In the genomic region with DNA sequence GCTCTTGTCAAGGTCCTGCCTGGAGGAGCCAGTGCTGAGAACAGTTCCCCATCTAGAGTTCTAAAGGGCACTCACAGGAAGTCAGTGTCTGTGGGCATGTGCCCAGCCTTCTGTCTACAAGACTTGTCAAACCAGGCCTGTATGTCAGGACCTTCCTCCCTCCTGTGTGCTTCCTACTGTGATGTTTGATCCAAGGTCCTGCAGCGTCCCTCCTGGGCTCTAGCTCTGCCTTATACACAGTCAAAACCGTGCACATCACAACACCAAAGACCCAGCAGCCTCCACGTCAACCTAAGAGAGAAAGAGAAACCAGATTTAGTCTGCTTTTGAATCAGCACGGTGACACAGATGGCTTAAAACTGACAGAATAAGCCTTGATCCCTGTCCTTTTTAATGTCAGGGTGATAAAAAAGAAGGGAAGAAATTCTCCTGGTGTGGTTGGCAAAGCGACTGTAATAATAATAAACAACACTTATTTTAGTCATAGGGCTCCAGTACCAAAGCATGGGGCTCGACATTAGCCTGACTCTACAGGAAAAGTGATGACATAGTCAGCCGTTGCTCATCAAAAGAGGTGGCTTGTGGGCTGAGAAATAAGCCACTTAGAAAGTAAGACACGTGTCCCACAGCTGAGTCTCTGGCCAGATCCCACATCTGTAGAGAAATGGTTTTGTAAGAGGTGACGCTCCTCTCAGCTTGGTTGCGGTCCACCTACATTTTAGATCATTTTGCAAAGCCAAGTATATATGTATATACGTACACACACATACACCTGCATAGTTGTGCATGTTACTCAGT, we compare ENCODE assay signal across 13 mouse cellular contexts. TPM values are rescaled to one million over a fixed set of nuclear protein-coding genes. Genes with fewer than 3 reads are reported as not detected.
A peak's percentile ranks its signal among the peaks of the same experiment; 100 is the strongest.
DNase-seq lines count a peak whose midpoint lies in the region; TF ChIP-seq lines count a peak whose summit lies in the region.
"Had no signal": no experiment of that assay in that cellular context is flagged by ENCODE, and none has a peak within 500 bp of the region (broad histone marks: within the 10 kb centered on the region; RNA-seq: fewer than 3 reads in every experiment).

No protein-coding gene starts in this region.

- H3K4me3 ChIP-seq in heart, adult 2 months: no peak overlapping the region
- no peak overlapping the region for H3K4me3 ChIP-seq in brown adipose tissue, adult 24 weeks (ENCODE audit: insufficient read depth, low read depth, low read length)
- no peak overlapping the region for H3K4me3 ChIP-seq in embryonic facial prominence, embryonic 10.5 days
- H3K4me3 ChIP-seq: forebrain, embryonic 10.5 days; lung, embryonic 15.5 days; stomach, embryonic 15.5 days had no signal

- H3K4me1 ChIP-seq in heart, adult 2 months (ENCODE audit: control insufficient read depth, insufficient read depth, low read length): peaks cover 11% of the 10 kb centered on the region
- peaks cover 31% of the 10 kb centered on the region for H3K4me1 ChIP-seq in brown adipose tissue, adult 24 weeks (ENCODE audit: control insufficient read depth, insufficient read depth, insufficient read length, low read length)
- no peaks in the 10 kb centered on the region for H3K4me1 ChIP-seq in embryonic facial prominence, embryonic 10.5 days
- H3K4me1 ChIP-seq: forebrain, embryonic 10.5 days; stomach, embryonic 15.5 days had no signal

- no peaks in the 10 kb centered on the region for H3K36me3 ChIP-seq in heart, adult 2 months (ENCODE audit: control insufficient read depth, insufficient read depth, low read length)
- H3K36me3 ChIP-seq in embryonic facial prominence, embryonic 10.5 days (replicated peaks): no peaks in the 10 kb centered on the region
- H3K36me3 ChIP-seq: forebrain, embryonic 10.5 days; G1E; lung, embryonic 15.5 days; stomach, embryonic 15.5 days had no signal

- TF ChIP-seq POLR2A in heart, adult 2 months (IDR thresholded peaks at IDR 0.05; ENCODE audit: insufficient read depth, low read depth, low read length): no peak

- no peak for DNase-seq in heart, adult 2 months
- no peak for DNase-seq in heart, postnatal 14 days
- peak; percentile 12 to 23 for DNase-seq in spleen, postnatal 36 days (ENCODE audit: low spot score in 2 of 2)
- DNase-seq in spleen, postnatal 14 days (ENCODE audit: low spot score in 2 of 2): no peak
- peak; percentile 39 for DNase-seq in thymus, postnatal 25 days
- no peak for DNase-seq in c-Kit-positive CD71-positive TER-119-positive erythroid progenitor cells, embryonic 14.5 days (ENCODE audit: low spot score)
- DNase-seq in embryonic facial prominence, embryonic 10.5 days (ENCODE audit: low spot score): no peak

- no peaks in the 10 kb centered on the region for H3K27me3 ChIP-seq in heart, adult 2 months (ENCODE audit: control insufficient read depth, insufficient read depth, low read length)
- H3K27me3 ChIP-seq in embryonic facial prominence, embryonic 10.5 days (replicated peaks; ENCODE audit: low read depth, poor library complexity, severe bottlenecking): no peaks in the 10 kb centered on the region
- H3K27me3 ChIP-seq: lung, embryonic 15.5 days; stomach, embryonic 15.5 days had no signal

- no peaks in the 10 kb centered on the region; the same call in 1 of the 2 replicates for H3K79me2 ChIP-seq in heart, adult 2 months (replicated peaks; ENCODE audit: control insufficient read depth, insufficient read depth, low read length)

- no peak overlapping the region for H3K9ac ChIP-seq in heart, adult 2 months (ENCODE audit: low read depth, low read length)
- H3K9ac ChIP-seq: hindbrain, embryonic 14.5 days; lung, embryonic 15.5 days; stomach, embryonic 15.5 days had no signal

- TF ChIP-seq CTCF in heart, adult 2 months (IDR thresholded peaks at IDR 0.05): no peak

- peak overlapping the region; percentile 36 for H3K27ac ChIP-seq in heart, adult 2 months
- 0 out of 2 replicates have a peak overlapping the region, but pooled peaks have one; percentile 12 for H3K27ac ChIP-seq in brown adipose tissue, adult 24 weeks (replicated peaks; ENCODE audit: low read depth, low read length)
- H3K27ac ChIP-seq in embryonic facial prominence, embryonic 10.5 days (replicated peaks): no peak overlapping the region
- H3K27ac ChIP-seq: forebrain, embryonic 10.5 days; hindbrain, embryonic 14.5 days; lung, embryonic 15.5 days; stomach, embryonic 15.5 days had no signal

- WGBS in heart, adult 2 months: 62% methylated on average over 11 of the region's 11 CpGs
- 85% methylated on average over 11 of the region's 11 CpGs for WGBS in embryonic facial prominence, embryonic 10.5 days

- no peaks in the 10 kb centered on the region for H3K9me3 ChIP-seq in embryonic facial prominence, embryonic 10.5 days
- H3K9me3 ChIP-seq: forebrain, embryonic 10.5 days; lung, embryonic 15.5 days; stomach, embryonic 15.5 days had no signal

- TF ChIP-seq EP300 in heart, adult 2 months (IDR thresholded peaks at IDR 0.05; ENCODE audit: insufficient read depth, low read depth, low read length): no peak

- intact Hi-C loops in heart, adult 2 months (cut with DNase I): no loop called here
- intact Hi-C loops in heart, postnatal 14 days (cut with DNase I): no loop called here

RNA-seq across cellular contexts. Expression of a gene that starts 13.5 kb away (rescaled TPM):
- 100 to 1,000 TPM in 1 of 2 experiments, 10 to 100 TPM in 1; 86.4 to 106 TPM for total RNA-seq in heart, adult 2 months (2021)
- polyA plus RNA-seq in heart, adult 2 months (2012; rRNA removed): 72.4 and 95.9 TPM in 2 replicates
- 100 to 1,000 TPM; 110 to 116 TPM for total RNA-seq in heart, postnatal 14 days (2021)
- 30.6 and 41.6 TPM in 2 replicates for polyA plus RNA-seq in brown adipose tissue, adult 24 weeks (2012; ENCODE audit: insufficient read depth, insufficient read length, missing spikeins)
- 21.3 and 24.7 TPM in 2 replicates for polyA plus RNA-seq in embryonic facial prominence, embryonic 10.5 days (2016; fragmentation: Nextera tagmentation; extraction: Ambion mirVana)
- polyA plus RNA-seq: G1E had no signal

Comparison
In these comparisons a context has a peak if more than half of its experiments do, and no peak if none do; other contexts are left out.
1. DNase-seq: peak in spleen, postnatal 36 days (2 of 2) and thymus, postnatal 25 days (single experiment); none in heart, adult 2 months (0 of 2), heart, postnatal 14 days (0 of 2), spleen, postnatal 14 days (0 of 2), c-Kit-positive CD71-positive TER-119-positive erythroid progenitor cells, embryonic 14.5 days (single experiment) and embryonic facial prominence, embryonic 10.5 days (single experiment).